Mouse (Mus musculus) heart, embryonic 12.5 days (tissue): ENCODE data around the gene Man2a1. TPM values are rescaled to one million over a fixed set of nuclear protein-coding genes. Genes with fewer than 3 reads are reported as not detected.

Source experiments
- ATAC-seq: fragments of 200-750 bp; cut with Nextera tagmentation; 2 replicates; pipeline ENCODE4 v1.8.0; 2017; ENCODE audit warnings: moderate TSS enrichment, moderate library complexity; ENCODE audit not compliant: insufficient number of reproducible peaks, low FRiP score
- H3K27ac ChIP-seq: fragments of 300-500 bp; sonication (generic); 2 replicates; pipeline ENCODE4 v1.5.1; 2016; ENCODE audit warnings: mild to moderate bottlenecking, moderate library complexity; ENCODE audit not compliant: poor library complexity, severe bottlenecking
- H3K27me3 ChIP-seq: fragments of 300-500 bp; sonication (generic); replicated peaks from 2 replicates; pipeline ENCODE4 v1.6.1; 2016; ENCODE audit warnings: mild to moderate bottlenecking, moderate library complexity
- H3K36me3 ChIP-seq: fragments of 300-500 bp; sonication (generic); 2 replicates; pipeline ENCODE4 v1.6.1; 2016; ENCODE audit warnings: mild to moderate bottlenecking, moderate library complexity
- H3K4me1 ChIP-seq: fragments of 300-500 bp; sonication (generic); replicated peaks from 2 replicates; pipeline ENCODE4 v1.6.1; 2016; ENCODE audit warnings: mild to moderate bottlenecking
- H3K4me2 ChIP-seq: fragments of 300-500 bp; sonication (generic); 2 replicates; pipeline ENCODE4 v1.6.1; 2016; ENCODE audit warnings: mild to moderate bottlenecking, moderate library complexity
- H3K4me3 ChIP-seq: fragments of 300-500 bp; sonication (generic); 2 replicates; pipeline ENCODE4 v1.5.1; 2016; ENCODE audit warnings: mild to moderate bottlenecking
- H3K9ac ChIP-seq: fragments of 300-500 bp; sonication (generic); 2 replicates; pipeline ENCODE4 v1.6.1; 2016; ENCODE audit warnings: mild to moderate bottlenecking, moderate library complexity
- H3K9me3 ChIP-seq: fragments of 300-500 bp; sonication (generic); replicated peaks from 2 replicates; pipeline ENCODE4 v1.6.1; 2016; ENCODE audit warnings: mild to moderate bottlenecking, moderate library complexity
- WGBS: fragments of 180-500 bp; shearing (Covaris S2); methylation state at CpG from one replicate; pipeline ENCODE4 v1.1.7; 2016; 5-methylcytosine and 5-hydroxymethylcytosine counted together
- polyA plus RNA-seq: library from polyadenylated mRNA; unstranded; fragments of >200 nt; fragmentation: Nextera tagmentation; extraction: Ambion mirVana; gene quantifications from 2 replicates; pipeline ENCODE4 v1.2.1, GENCODE M21; 2016

The Man2a1 gene
- polyA plus RNA-seq, result 5.3 and 7.2 TPM in 2 replicates

DNA sequence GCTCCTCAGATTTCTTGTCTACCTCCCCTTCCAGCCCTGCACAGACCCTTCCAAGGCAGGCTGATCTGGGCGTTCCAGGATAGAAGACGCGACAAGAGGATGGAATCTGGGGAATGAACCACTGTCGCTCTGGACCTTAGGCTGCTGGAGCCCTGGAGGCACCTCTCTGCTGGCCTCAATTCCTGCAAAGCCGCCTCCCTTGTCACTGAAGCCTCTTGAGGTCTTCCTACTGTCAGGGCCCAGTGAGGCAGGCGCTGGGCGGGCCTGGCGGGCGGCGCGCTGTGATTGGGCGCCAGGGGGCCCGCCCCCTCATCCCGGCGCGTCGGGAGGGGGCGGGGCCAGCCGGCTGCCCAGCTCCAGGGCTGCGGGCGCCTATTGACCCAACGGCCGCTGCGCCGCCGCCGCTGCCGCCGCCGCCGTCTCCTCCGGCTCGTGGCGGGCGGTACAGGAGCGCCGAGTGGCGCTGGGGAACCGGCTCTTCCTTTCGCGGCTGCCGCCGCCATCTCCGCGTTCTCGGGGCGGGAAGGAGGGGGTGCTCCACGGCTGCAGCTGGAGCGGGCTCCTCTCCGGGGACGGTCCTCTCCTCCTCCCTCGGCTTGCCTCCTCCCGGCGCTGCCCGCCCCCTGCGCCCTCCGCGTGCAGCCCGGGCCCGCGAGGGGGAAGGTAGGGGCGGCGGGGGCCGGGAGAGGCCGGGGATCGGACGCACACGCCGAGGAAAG is at the start of gene Man2a1:
Man2a1 (plus strand) TSS at position 365 of the 719 bp plus-strand sequence.
- peak within 1 kb of the TSS; percentile 95 for H3K4me2 ChIP-seq
- peak; percentile 94 for ATAC-seq
- no peaks in the 10 kb centered on the region for H3K36me3 ChIP-seq
- 0 out of 2 replicates have a peak, but pooled peaks cover 6% of the 10 kb centered on the region for H3K27me3 ChIP-seq
- H3K27ac ChIP-seq, result peak within 1 kb of the TSS; percentile 89
- peaks cover 21% of the 10 kb centered on the region for H3K4me1 ChIP-seq
- H3K4me3 ChIP-seq, result peak within 1 kb of the TSS; percentile 90
- no peaks in the 10 kb centered on the region for H3K9me3 ChIP-seq
- H3K9ac ChIP-seq, result peak within 1 kb of the TSS; percentile 88
- WGBS, result 0% methylated on average over 43 of the region's 69 CpGs

DNA sequence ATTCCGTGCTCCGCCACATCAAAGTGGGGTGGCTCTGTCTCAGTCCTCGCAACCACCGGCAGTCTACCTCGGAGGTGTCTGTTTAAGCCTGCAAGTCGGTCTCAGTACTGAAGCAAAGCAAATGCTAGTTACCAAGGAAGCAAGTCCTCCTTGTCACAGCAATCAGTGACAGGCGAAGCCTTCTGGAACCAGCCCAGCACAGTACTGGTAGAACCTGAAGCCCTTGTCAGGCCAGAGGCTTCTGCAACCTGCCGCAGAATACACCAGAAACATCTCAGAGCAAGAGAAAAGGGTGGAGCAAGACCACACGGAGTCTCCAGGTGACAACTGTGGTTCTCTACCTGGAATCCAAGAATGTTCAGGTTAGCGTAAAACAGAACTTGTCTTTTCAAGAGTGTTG is 47.2 kb upstream of the Man2a1 start:
- Histone ChIP-seq H3K4me1 (0 out of 2 replicates have a peak, but pooled peaks cover 3% of the 10 kb centered on the region), H3K4me3 (no peak overlapping the region), H3K36me3 (no peaks in the 10 kb centered on the region), H3K9ac (no peak overlapping the region), H3K4me2 (no peak overlapping the region), H3K27ac (no peak overlapping the region), H3K9me3 (0 out of 2 replicates have a peak, but pooled peaks cover 3% of the 10 kb centered on the region), H3K27me3 (no peaks in the 10 kb centered on the region)
- ATAC-seq, result no peak
- 88% methylated on average over 10 of the region's 10 CpGs for WGBS

DNA sequence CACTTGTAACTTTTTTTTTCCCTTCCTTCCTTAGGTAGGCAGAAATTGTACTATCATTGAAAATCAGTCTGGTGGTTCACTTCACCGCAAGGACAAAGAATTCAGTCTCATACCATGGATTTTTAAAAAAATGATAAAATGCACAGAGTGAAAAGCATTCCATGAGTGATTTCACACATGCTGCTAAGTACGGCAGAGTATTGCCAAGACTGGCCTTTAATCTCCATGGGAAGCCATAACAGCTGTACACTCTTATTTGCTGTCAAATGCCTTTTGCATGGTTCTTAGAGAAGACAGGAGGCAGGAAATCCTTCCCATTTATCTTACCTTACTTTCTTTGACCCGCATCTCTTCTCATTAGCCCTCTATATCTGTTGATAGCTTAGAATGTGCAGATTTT is 45.6 kb upstream of the Man2a1 start:
- Histone ChIP-seq H3K27ac (no peak overlapping the region), H3K9me3 (0 out of 2 replicates have a peak, but pooled peaks cover 3% of the 10 kb centered on the region), H3K4me3 (no peak overlapping the region), H3K27me3 (no peaks in the 10 kb centered on the region), H3K36me3 (no peaks in the 10 kb centered on the region), H3K9ac (no peak overlapping the region), H3K4me1 (peaks cover 9% of the 10 kb centered on the region), H3K4me2 (no peak overlapping the region)
- ATAC-seq, result no peak
- 63% methylated on average over 3 of the region's 3 CpGs for whole genome bisulfite sequencing

DNA sequence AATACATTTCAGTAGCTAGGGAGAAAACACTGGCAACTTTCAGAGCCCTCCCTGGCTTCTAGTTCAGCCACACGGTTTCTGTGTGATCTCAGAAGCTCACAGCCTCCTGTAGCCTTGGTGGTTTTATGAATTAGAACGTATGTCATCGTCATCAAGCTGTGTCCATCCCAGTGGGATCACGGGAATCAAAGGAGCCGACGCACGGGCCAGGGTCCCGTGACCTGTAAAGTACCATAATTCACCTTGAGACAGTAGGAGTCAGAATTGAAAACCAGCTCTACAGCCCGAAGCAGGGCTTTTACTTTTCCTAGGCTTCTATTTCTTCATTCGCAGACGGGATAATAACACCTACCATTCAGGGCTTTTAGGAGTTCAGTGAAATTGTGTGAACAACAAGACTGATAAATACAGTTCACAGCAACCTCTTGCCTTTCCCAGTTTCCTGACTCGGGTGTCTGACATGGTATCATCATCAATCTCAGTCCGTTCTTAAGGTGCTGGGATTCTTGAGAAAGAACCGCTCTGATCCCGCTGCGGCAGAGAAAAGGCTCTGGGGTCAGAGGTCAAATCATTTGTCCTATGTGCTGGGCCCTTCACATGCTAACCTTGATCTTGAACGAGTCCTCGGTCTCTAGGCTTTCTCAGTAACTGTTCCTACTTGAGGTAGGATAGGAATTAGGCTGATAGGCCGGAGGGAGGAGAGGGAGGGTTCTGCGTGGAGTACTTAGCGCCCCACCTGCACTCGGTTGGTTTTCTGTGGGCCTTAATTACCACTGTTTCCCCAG is 43.7 kb upstream of the Man2a1 start:
- H3K9ac ChIP-seq, result no peak overlapping the region
- H3K4me3 ChIP-seq, result no peak overlapping the region
- H3K4me2 ChIP-seq, result no peak overlapping the region
- 0 out of 2 replicates have a peak, but pooled peaks cover 3% of the 10 kb centered on the region for H3K9me3 ChIP-seq
- no peak overlapping the region for H3K27ac ChIP-seq
- H3K36me3 ChIP-seq, result no peaks in the 10 kb centered on the region
- peaks cover 7% of the 10 kb centered on the region for H3K4me1 ChIP-seq
- no peak for ATAC-seq
- H3K27me3 ChIP-seq, result no peaks in the 10 kb centered on the region
- 84% methylated on average over 22 of the region's 22 CpGs for WGBS

DNA sequence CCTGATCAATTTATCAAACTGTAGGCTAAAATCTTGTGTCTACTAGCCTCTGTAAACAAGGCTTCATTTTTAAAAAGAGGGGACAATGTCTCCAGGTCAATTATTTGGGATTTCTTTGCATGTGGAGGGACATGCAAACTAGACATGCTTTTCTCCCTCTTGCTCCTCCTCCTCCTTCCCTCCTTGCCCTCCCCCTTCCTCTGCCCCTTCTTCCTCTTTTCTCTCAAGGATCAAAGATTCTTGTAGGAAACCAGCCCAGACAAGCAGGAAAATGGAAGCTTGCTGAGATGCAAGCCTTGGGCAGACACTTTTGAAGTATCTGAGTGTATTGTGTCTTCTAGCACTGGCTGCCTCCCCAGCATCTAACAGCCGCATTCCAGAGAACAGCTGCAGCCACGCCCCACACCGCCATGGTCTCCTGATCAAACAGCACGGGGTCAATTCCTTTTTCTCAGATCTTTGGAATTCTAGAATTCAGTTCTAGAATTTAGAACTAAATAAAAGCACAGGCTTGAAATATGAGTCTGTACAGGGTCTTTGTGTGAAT is 41.5 kb upstream of the Man2a1 start:
- no peak overlapping the region for H3K27ac ChIP-seq

DNA sequence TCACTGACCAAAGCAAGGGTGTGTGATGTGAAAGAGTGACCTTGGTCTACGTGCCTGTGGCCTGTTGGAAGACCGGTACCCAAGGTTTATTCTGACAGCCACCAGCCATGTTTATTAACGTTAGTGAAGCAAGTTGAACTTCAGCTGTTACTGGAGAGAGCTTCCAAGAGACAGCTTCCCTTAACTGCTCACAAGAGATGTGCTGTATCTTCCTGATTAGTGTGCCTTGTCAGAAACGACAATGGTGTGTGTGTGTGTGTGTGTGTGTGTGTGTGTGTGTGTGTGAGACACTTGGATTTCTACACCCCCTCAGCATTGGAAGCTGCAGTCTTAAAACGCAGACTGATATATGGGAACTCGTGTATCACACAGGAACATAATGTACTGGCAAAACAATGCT is 34.1 kb upstream of the Man2a1 start:
- WGBS, result 66% methylated on average over 6 of the region's 6 CpGs
- no peak overlapping the region for H3K9ac ChIP-seq
- no peak overlapping the region for H3K4me2 ChIP-seq
- ATAC-seq, result no peak
- no peak overlapping the region for H3K4me3 ChIP-seq
- no peaks in the 10 kb centered on the region for H3K27me3 ChIP-seq
- peaks cover 8% of the 10 kb centered on the region for H3K9me3 ChIP-seq
- H3K27ac ChIP-seq, result no peak overlapping the region
- no peaks in the 10 kb centered on the region for H3K36me3 ChIP-seq
- H3K4me1 ChIP-seq, result no peaks in the 10 kb centered on the region

More for the DNA sequence above, 41.5 kb upstream of the Man2a1 start:
- 13% methylated on average over 4 of the region's 4 CpGs for WGBS
- Histone ChIP-seq H3K4me1 (peaks cover 7% of the 10 kb centered on the region), H3K4me2 (peak overlapping the region; percentile 41), H3K4me3 (no peak overlapping the region; the same call in 1 of the 2 replicates), H3K9ac (no peak overlapping the region), H3K9me3 (no peaks in the 10 kb centered on the region), H3K27me3 (no peaks in the 10 kb centered on the region), H3K36me3 (no peaks in the 10 kb centered on the region)
- no peak for ATAC-seq

DNA sequence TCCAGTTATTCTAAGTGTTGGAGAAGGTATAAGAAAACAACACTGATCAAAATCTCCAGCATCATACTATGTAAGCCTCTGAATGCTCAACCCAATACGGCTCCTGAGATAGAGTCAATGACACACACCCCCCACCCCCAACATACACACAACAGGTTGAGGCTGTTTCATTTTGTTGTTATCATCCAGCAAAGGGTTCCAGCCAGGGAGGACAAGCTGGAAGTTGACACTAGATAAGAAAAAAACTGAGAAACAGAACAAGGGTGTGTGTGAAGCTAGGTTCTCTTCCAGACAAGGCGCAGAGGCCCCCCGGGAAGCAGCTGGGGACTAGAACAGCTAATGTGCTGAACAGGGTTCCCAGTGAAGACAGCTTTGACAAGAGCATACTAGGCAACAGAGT is 33.0 kb upstream of the Man2a1 start:
- ATAC-seq, result no peak
- WGBS, result 57% methylated on average over 3 of the region's 3 CpGs
- Histone ChIP-seq H3K27me3 (no peaks in the 10 kb centered on the region), H3K9me3 (peaks cover 8% of the 10 kb centered on the region), H3K9ac (no peak overlapping the region), H3K36me3 (no peaks in the 10 kb centered on the region), H3K27ac (no peak overlapping the region), H3K4me2 (no peak overlapping the region), H3K4me3 (no peak overlapping the region), H3K4me1 (no peaks in the 10 kb centered on the region)

DNA sequence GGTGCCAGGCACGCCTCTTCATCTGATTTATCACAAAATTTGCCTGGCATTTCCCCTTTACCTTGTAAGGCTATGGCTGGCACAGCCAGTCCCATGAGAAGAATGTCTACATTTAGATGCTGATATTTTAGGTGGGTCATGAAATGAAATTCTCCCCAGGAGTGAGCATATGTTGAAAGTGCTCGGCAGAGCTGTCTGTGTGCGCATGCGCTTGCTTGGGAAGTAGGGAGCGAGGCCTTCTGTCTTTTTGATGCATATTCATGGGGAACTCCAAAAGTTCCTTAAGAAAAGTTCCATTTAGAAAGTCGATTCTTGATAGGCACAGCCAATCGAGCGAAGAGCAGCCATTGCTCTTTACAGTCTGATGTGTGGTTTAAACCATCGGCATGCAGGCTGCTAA is 26.6 kb upstream of the Man2a1 start:
- Histone ChIP-seq H3K27me3 (no peaks in the 10 kb centered on the region), H3K4me1 (no peaks in the 10 kb centered on the region), H3K36me3 (no peaks in the 10 kb centered on the region), H3K4me2 (no peak overlapping the region), H3K4me3 (no peak overlapping the region), H3K27ac (no peak overlapping the region), H3K9me3 (peaks cover 8% of the 10 kb centered on the region), H3K9ac (no peak overlapping the region)
- ATAC-seq, result no peak
- WGBS, result 91% methylated on average over 9 of the region's 9 CpGs

DNA sequence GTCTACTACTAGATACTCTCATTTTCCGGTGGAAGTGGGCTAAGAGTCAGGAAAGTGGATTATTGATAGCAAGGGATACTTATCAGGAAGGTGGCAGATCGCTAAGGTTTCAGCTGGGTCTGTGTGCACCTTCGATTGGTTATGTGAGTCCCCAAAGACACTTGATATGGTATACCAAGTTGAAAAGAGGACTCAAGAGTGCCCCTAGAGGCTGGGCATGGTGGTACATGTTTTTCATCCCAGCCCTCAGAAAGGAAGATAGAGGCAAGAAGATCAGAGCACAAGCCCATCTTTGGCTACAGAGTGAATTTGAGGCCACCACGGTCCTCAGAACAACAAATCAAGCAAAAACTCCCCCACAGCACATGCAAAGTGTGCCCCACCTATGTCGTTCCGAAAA is 25.3 kb upstream of the Man2a1 start:
- 75% methylated on average over 6 of the region's 6 CpGs for WGBS
- H3K9ac ChIP-seq, result no peak overlapping the region
- no peaks in the 10 kb centered on the region; the same call in 1 of the 2 replicates for H3K9me3 ChIP-seq
- ATAC-seq, result no peak
- no peaks in the 10 kb centered on the region for H3K4me1 ChIP-seq
- H3K36me3 ChIP-seq, result no peaks in the 10 kb centered on the region
- no peaks in the 10 kb centered on the region for H3K27me3 ChIP-seq
- H3K4me3 ChIP-seq, result no peak overlapping the region
- H3K27ac ChIP-seq, result no peak overlapping the region
- H3K4me2 ChIP-seq, result no peak overlapping the region

DNA sequence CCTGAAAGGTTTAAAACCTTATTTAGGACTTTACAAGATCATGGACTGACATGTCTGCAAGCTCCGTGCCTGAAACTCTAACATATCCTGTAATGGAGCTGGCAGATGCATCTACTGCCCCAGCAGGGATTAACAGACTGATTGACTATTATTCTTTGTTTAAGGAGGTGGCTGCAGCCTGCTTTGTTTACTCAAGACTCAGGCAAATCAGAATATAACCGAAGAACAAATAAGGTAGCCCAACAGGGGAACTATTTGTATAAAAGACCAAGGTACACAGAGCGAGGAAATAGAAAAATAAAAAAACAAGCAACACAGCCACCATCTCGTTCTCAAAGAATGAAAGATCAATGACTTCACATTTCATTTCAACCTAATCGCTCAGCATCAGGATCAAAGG is 23.1 kb upstream of the Man2a1 start:
- 34% methylated on average over 5 of the region's 5 CpGs for WGBS
- no peak for ATAC-seq
- H3K36me3 ChIP-seq, result no peaks in the 10 kb centered on the region

DNA sequence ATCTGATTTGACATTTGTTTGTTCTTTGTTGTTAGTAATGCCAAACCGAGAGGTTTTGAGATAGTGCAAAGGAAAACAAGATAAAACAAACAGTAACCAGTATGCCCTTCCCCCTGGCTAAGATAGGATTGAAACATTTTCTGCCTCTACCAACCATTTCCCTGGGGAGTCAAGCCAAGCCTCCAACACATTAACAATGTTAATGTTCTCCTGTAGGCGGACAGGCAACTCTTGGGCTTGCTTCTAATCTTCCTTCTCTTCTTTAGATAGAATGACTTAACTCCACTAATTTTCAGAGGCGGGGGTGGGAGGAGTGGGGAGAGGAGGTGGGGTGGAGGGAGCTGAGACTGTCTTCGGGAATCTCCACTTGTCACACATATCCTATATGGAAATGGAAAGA is 22.2 kb upstream of the Man2a1 start:
- no peaks in the 10 kb centered on the region for H3K27me3 ChIP-seq
- H3K9ac ChIP-seq, result no peak overlapping the region
- H3K27ac ChIP-seq, result no peak overlapping the region
- ATAC-seq, result no peak
- H3K4me3 ChIP-seq, result no peak overlapping the region
- 8% methylated on average over 4 of the region's 4 CpGs for WGBS
- H3K4me2 ChIP-seq, result no peak overlapping the region
- no peaks in the 10 kb centered on the region for H3K4me1 ChIP-seq
- H3K36me3 ChIP-seq, result no peaks in the 10 kb centered on the region
- no peaks in the 10 kb centered on the region for H3K9me3 ChIP-seq

More for the DNA sequence above, 23.1 kb upstream of the Man2a1 start:
- H3K27me3 ChIP-seq, result no peaks in the 10 kb centered on the region
- no peaks in the 10 kb centered on the region for H3K9me3 ChIP-seq
- no peak overlapping the region for H3K4me2 ChIP-seq
- no peak overlapping the region for H3K9ac ChIP-seq
- H3K27ac ChIP-seq, result no peak overlapping the region
- no peaks in the 10 kb centered on the region for H3K4me1 ChIP-seq
- H3K4me3 ChIP-seq, result no peak overlapping the region
